Mouse (Mus musculus): ENCODE data around the gene Sun1.

The Sun1 gene

GRCm38 (mm10) chr5:139208183-139208582, 7.7 kb downstream of the Sun1 start:
- no peak for DNase-seq (ENCODE audit: low spot score)

GRCm38 (mm10) chr5:139208871-139209684, 8.6 kb downstream of the Sun1 start:
- DNase-seq (ENCODE audit: low spot score): no peak

GRCm38 (mm10) chr5:139209685-139210026, 9.2 kb downstream of the Sun1 start:
- DNase-seq (ENCODE audit: low spot score): no peak

GRCm38 (mm10) chr5:139211737-139212385, 11.4 kb downstream of the Sun1 start:
- DNase-seq (ENCODE audit: low spot score): no peak

GRCm38 (mm10) chr5:139214298-139214697, 13.9 kb downstream of the Sun1 start:
- DNase-seq (ENCODE audit: low spot score): no peak

GRCm38 (mm10) chr5:139215184-139215583, 14.7 kb downstream of the Sun1 start:
- DNase-seq (ENCODE audit: low spot score): no peak

- DNase-seq (ENCODE audit: low spot score): no peak
Measured at GRCm38 (mm10) chr5:139216121-139216520, 15.7 kb downstream of the Sun1 start.

GRCm38 (mm10) chr5:139216774-139217173, 16.3 kb downstream of the Sun1 start:
- no peak for DNase-seq (ENCODE audit: low spot score)

- no peak for DNase-seq (ENCODE audit: low spot score)
Measured at GRCm38 (mm10) chr5:139220006-139220515, 19.6 kb downstream of the Sun1 start.

GRCm38 (mm10) chr5:139220610-139221009, 20.2 kb downstream of the Sun1 start:
- no peak for DNase-seq (ENCODE audit: low spot score)

- DNase-seq (ENCODE audit: low spot score): no peak
Measured at GRCm38 (mm10) chr5:139223331-139223730, 22.9 kb downstream of the Sun1 start.

GRCm38 (mm10) chr5:139227236-139227635, 26.8 kb downstream of the Sun1 start:
- no peak for DNase-seq (ENCODE audit: low spot score)

GRCm38 (mm10) chr5:139227645-139228044, 27.2 kb downstream of the Sun1 start:
- no peak for DNase-seq (ENCODE audit: low spot score)

GRCm38 (mm10) chr5:139228318-139228717, 27.9 kb downstream of the Sun1 start:
- no peak for DNase-seq (ENCODE audit: low spot score)

GRCm38 (mm10) chr5:139229716-139230115, 29.3 kb downstream of the Sun1 start:
- no peak for DNase-seq (ENCODE audit: low spot score)

- no peak for DNase-seq (ENCODE audit: low spot score)
Measured at GRCm38 (mm10) chr5:139232083-139232482, 31.6 kb downstream of the Sun1 start.

- DNase-seq (ENCODE audit: low spot score): no peak
Measured at GRCm38 (mm10) chr5:139234423-139234822, 34.0 kb downstream of the Sun1 start.

- DNase-seq (ENCODE audit: low spot score): no peak
Measured at GRCm38 (mm10) chr5:139237436-139237835, 37.0 kb downstream of the Sun1 start.

- DNase-seq (ENCODE audit: low spot score): no peak
Measured at GRCm38 (mm10) chr5:139241022-139241761, 40.8 kb downstream of the Sun1 start.

- DNase-seq (ENCODE audit: low spot score): no peak
Measured at GRCm38 (mm10) chr5:139243384-139243783, 42.9 kb downstream of the Sun1 start.

- no peak for DNase-seq (ENCODE audit: low spot score)
Measured at GRCm38 (mm10) chr5:139247767-139248166, 47.3 kb downstream of the Sun1 start.

- no peak for DNase-seq (ENCODE audit: low spot score)
Measured at GRCm38 (mm10) chr5:139248846-139249245, 48.4 kb downstream of the Sun1 start.

GRCm38 (mm10) chr5:139251279-139251678, 50.8 kb downstream of the Sun1 start:
- no peak for DNase-seq (ENCODE audit: low spot score)

Data from ovary, postnatal 10 days (tissue).